Mouse (Mus musculus): ENCODE measurements around the gene Ints7.

Ints7 gene

GRCm38 (mm10) chr1:191629170-191629636, 53.8 kb downstream of the Ints7 start:
- no peak for DNase-seq (ENCODE audit: low read depth, low spot score)

- peak; percentile 21 for DNase-seq (ENCODE audit: low read depth, low spot score)
Measured at GRCm38 (mm10) chr1:191632511-191633095, 57.2 kb downstream of the Ints7 start.

- no peak for DNase-seq (ENCODE audit: low read depth, low spot score)
Measured at GRCm38 (mm10) chr1:191634116-191634515, 58.7 kb downstream of the Ints7 start.

DNA sequence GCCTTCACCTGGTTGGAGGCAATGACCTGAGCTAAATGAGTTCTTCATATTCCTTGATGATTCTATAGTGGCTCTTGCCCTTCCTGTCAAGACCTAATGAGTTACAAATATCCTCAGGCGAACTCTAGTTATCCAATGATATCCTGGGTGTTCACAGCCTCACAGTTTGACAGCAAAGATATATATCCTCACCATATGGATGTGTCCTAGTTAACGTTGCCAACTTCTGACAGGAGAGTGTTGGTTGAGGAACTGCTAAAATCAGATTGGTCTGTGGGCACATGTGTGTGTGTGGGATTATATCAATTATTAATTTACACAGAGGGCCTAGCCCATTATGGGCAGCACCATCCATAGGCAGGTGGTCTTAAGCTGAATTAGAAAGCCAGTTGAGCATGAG, 63.0 kb downstream of the Ints7 start:
- DNase-seq (ENCODE audit: low read depth, low spot score), result no peak

DNA sequence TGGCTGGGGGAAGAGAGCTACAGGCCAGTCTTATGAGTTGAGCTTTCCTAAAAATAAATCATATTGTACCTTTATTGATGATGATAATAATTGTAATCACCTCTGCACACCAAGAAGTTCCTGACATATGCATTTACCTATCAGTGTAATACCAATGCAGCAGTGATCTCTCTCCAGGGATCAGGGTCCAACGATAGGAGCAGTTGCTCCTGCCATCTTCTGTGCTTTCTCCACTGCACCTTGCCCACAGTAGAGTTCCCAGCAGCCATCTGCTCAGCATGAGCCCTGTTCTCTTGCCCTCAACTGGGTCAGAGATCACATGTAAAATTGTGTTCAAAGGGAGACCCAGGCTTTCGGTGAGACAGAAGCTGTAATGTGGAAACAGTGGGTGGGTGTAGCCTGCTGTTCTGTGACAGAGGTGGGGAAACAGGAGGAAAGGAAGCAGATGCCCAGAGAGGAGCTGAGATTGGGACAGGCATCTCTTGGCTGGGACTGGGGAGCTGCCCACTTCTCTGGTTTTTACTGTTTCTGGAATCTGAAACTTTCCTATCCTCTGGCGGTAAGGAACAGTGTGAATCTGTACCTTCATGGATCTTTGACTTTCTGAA, 63.9 kb downstream of the Ints7 start:
- DNase-seq (ENCODE audit: low read depth, low spot score), result no peak

DNA sequence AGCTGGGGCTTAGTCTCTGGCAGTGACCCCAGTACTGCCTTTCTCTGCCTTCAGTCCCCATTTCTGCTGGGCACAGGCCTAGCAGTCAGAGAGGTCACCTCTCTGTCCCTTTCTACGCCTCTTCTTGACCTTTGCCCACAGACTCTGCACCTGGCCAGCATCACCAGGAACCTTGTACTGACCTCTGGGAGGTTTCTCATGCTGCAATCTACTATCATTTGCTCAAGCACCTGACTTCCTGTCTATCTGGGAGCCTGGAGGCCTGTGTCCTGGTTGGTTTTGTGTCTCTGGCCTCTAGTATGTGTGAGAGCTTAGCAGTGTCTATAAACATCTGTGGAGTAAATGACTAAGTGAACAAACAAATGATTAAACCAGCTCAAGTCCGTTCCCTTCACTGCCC, 64.7 kb downstream of the Ints7 start:
- no peak for DNase-seq (ENCODE audit: low read depth, low spot score)

GRCm38 (mm10) chr1:191640848-191641247, 65.4 kb downstream of the Ints7 start:
- no peak for DNase-seq (ENCODE audit: low read depth, low spot score)

- no peak for DNase-seq (ENCODE audit: low read depth, low spot score)
Measured at GRCm38 (mm10) chr1:191641438-191641837, 66.0 kb downstream of the Ints7 start.

- DNase-seq (ENCODE audit: low read depth, low spot score), result no peak
Measured at GRCm38 (mm10) chr1:191642903-191643302, 67.5 kb downstream of the Ints7 start.

- no peak for DNase-seq (ENCODE audit: low read depth, low spot score)
Measured at GRCm38 (mm10) chr1:191645921-191646320, 70.5 kb downstream of the Ints7 start.

- no peak for DNase-seq (ENCODE audit: low read depth, low spot score)
Measured at GRCm38 (mm10) chr1:191647590-191647989, 72.2 kb downstream of the Ints7 start.

- DNase-seq (ENCODE audit: low read depth, low spot score), result no peak
Measured at GRCm38 (mm10) chr1:191659441-191659840, 84.0 kb downstream of the Ints7 start.

GRCm38 (mm10) chr1:191661019-191661796, 85.8 kb downstream of the Ints7 start:
- DNase-seq (ENCODE audit: low read depth, low spot score), result no peak

DNA sequence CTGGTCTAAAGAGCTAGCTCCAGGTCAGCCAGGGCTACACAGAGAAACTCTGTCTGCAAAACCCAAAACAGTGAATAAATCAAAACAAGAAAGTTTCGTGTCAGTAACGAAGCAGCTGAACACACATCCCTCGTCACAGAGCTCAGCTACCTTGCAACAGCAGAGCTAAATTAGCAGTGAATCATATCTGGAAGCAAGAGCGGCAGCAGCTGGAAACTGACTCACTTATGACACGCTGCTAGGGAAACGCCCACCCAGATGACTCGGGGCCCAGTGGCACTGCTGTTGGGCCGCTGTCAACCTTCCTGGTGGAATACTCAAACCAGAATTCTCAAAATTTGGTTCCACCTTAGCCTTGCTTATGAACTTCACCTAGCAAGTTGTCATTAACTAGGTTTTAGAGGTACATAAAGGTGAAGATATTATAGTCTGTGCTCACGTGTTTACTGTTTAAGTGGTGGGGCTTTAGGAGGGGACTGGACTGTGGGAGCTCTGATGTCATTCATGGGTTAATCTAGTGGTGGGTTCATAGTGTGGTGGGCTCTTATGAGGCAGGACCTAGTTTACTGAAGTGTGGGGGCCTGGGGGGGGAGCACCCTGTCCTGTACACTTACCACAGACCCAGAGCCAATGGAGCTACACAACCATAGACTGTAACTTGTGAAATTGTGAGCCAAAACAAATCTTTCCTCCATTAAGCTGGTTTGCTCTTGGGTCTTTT, 86.9 kb downstream of the Ints7 start:
- peak; percentile 92 for DNase-seq (ENCODE audit: low read depth, low spot score)

- no peak for DNase-seq (ENCODE audit: low read depth, low spot score)
Measured at GRCm38 (mm10) chr1:191662899-191663500, 87.6 kb downstream of the Ints7 start.

GRCm38 (mm10) chr1:191663603-191664002, 88.2 kb downstream of the Ints7 start:
- no peak for DNase-seq (ENCODE audit: low read depth, low spot score)

DNA sequence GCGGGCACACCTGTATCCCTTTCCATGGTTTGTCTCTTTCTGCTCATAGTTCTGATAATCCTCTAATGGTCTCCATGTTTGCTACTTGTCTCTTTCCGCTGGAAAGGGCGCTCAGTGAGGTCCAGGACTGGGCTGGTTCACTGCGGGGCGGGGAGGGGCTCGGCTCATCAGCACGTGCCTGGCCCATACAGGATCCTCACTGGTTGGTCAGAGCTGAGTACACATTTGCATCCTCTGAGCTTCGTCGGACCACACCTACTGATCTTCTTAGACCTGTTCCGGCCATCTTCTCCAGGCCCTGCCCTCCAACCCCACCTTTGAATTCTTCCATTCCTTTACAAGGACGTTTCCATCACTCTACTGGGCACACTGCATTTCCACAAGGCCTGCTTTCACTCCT, 90.9 kb downstream of the Ints7 start:
- no peak for DNase-seq (ENCODE audit: low read depth, low spot score)

GRCm38 (mm10) chr1:191668030-191668429, 92.6 kb downstream of the Ints7 start:
- peak; percentile 59 for DNase-seq (ENCODE audit: low read depth, low spot score)
